25 mouse cellular contexts compared by ENCODE assay signal in the genomic region with DNA sequence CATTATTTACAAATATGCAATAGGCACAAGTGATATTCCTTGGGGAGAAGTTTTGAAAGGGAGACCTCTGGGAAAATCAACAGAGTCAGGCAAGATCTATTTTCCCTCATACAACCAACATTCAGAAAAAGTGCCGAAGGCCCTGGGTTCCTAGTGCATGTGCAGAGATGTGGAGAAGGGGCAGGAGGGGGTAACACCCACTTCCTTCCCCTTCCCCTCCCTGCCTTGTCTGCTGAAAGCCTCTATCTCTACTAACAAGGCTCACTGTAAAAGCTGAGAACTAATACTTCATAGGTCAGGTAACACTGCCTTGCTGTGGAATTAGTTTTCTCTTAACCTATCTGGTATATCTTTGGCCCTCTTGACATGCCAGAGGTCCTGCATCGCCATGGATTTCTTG.
"Had no signal": no experiment of that assay in that cellular context is flagged by ENCODE, and none has a peak within 500 bp of the region (broad histone marks: within the 10 kb centered on the region; RNA-seq: fewer than 3 reads in every experiment).

No protein-coding gene starts in this region.

- H3K9ac ChIP-seq: hindbrain, embryonic 13.5 days; hindbrain, embryonic 15.5 days; kidney, embryonic 15.5 days; limb, embryonic 12.5 days had no signal

- H3K36me3 ChIP-seq: hindbrain, embryonic 13.5 days; hindbrain, embryonic 15.5 days; kidney, embryonic 15.5 days; limb, embryonic 10.5 days; limb, embryonic 12.5 days had no signal

- H3K9me3 ChIP-seq: hindbrain, embryonic 13.5 days; hindbrain, embryonic 15.5 days; kidney, embryonic 15.5 days; limb, embryonic 10.5 days; limb, embryonic 12.5 days had no signal

- H3K4me2 ChIP-seq: heart, embryonic 11.5 days; hindbrain, embryonic 13.5 days; hindbrain, embryonic 15.5 days; kidney, embryonic 15.5 days; limb, embryonic 12.5 days; liver, embryonic 11.5 days had no signal

- H3K4me3 ChIP-seq: gastrocnemius, adult 2 months; heart, adult 2 months; hindbrain, embryonic 13.5 days; hindbrain, embryonic 15.5 days; kidney, embryonic 15.5 days; left cerebral cortex, adult 2 months; limb, embryonic 10.5 days; limb, embryonic 12.5 days had no signal

- H3K27ac ChIP-seq: gastrocnemius, adult 2 months; heart, adult 2 months; hindbrain, embryonic 13.5 days; hindbrain, embryonic 15.5 days; hindbrain, postnatal 0 days; kidney, embryonic 15.5 days; kidney, postnatal 0 days; left cerebral cortex, adult 2 months; limb, embryonic 10.5 days; limb, embryonic 12.5 days had no signal

- DNase-seq: gastrocnemius, adult 2 months; gastrocnemius, postnatal 10 days; gastrocnemius, postnatal 25 days; heart, adult 11 months; heart, adult 2 months; heart, postnatal 10 days; heart, postnatal 4 days; kidney, adult 11 months; kidney, adult 2 months; kidney, adult 9 months; kidney, postnatal 14 days; kidney, postnatal 36 days; layer of hippocampus, adult 9-11 months; liver had no signal

- H3K4me1 ChIP-seq: hindbrain, embryonic 13.5 days; hindbrain, embryonic 15.5 days; kidney, embryonic 15.5 days; limb, embryonic 10.5 days; limb, embryonic 12.5 days had no signal

- ATAC-seq: hindbrain, postnatal 0 days; intestine, embryonic 16.5 days had no signal

- H3K27me3 ChIP-seq: hindbrain, embryonic 13.5 days; hindbrain, embryonic 15.5 days; kidney, embryonic 15.5 days; limb, embryonic 12.5 days had no signal
